Mouse (Mus musculus): Measurements from ENCODE around the gene Il18r1. TPM values are rescaled to one million over a fixed set of nuclear protein-coding genes. Genes with fewer than 3 reads are reported as not detected.

The Il18r1 gene
- polyA plus RNA-seq, 1 experiment from 2014 or later, result 0.50 TPM

GRCm38 (mm10) chr1:40494594-40494993 lies 29.2 kb downstream of the Il18r1 start:
- Histone ChIP-seq H3K36me3 (ENCODE audit: insufficient read depth) (no peaks in the 10 kb centered on the region), H3K4me3 (ENCODE audit: low read depth, low read length) (no peak overlapping the region), H3K27me3 (ENCODE audit: insufficient read depth, low read length) (no peaks in the 10 kb centered on the region), H3K4me2 (no peak overlapping the region), H3K27ac (ENCODE audit: low read depth) (no peak overlapping the region), H3K9ac (no peak overlapping the region), H3K9me3 (ENCODE audit: low read depth, low read length) (no peaks in the 10 kb centered on the region), H3K4me1 (ENCODE audit: insufficient read depth) (no peaks in the 10 kb centered on the region)
- ATAC-seq (ENCODE audit: insufficient read depth) (no peak), DNase-seq (no peak)
- WGBS, result 77% methylated on average over 4 of the region's 4 CpGs
- TF ChIP-seq CTCF (IDR thresholded peaks at IDR 0.05; ENCODE audit: low read depth), result no peak

- ATAC-seq (ENCODE audit: insufficient read depth) (no peak), DNase-seq (no peak)
- Histone ChIP-seq H3K4me2 (no peak overlapping the region), H3K9ac (no peak overlapping the region), H3K9me3 (ENCODE audit: low read depth, low read length) (no peaks in the 10 kb centered on the region), H3K4me3 (ENCODE audit: low read depth, low read length) (no peak overlapping the region), H3K27me3 (ENCODE audit: insufficient read depth, low read length) (no peaks in the 10 kb centered on the region), H3K4me1 (ENCODE audit: insufficient read depth) (no peaks in the 10 kb centered on the region), H3K27ac (ENCODE audit: low read depth) (no peak overlapping the region), H3K36me3 (ENCODE audit: insufficient read depth) (no peaks in the 10 kb centered on the region)
- TF ChIP-seq CTCF (IDR thresholded peaks at IDR 0.05; ENCODE audit: low read depth), result no peak
- WGBS, result 62% methylated on average over 1 of the region's 1 CpGs
Observed at GRCm38 (mm10) chr1:40499708-40500107, 34.4 kb downstream of the Il18r1 start.

- no peaks in the 10 kb centered on the region for H3K9me3 ChIP-seq (ENCODE audit: low read depth, low read length)
- no peak for DNase-seq
- H3K36me3 ChIP-seq (ENCODE audit: insufficient read depth), result no peaks in the 10 kb centered on the region
- no peak overlapping the region for H3K4me2 ChIP-seq
- ATAC-seq (ENCODE audit: insufficient read depth), result no peak
- H3K27me3 ChIP-seq (ENCODE audit: insufficient read depth, low read length), result no peaks in the 10 kb centered on the region
- H3K27ac ChIP-seq (ENCODE audit: low read depth), result no peak overlapping the region
- no peak overlapping the region for H3K9ac ChIP-seq
- TF ChIP-seq CTCF (IDR thresholded peaks at IDR 0.05; ENCODE audit: low read depth), result no peak
- no peaks in the 10 kb centered on the region for H3K4me1 ChIP-seq (ENCODE audit: insufficient read depth)
- H3K4me3 ChIP-seq (ENCODE audit: low read depth, low read length), result no peak overlapping the region
- WGBS, result 80% methylated on average over 4 of the region's 4 CpGs
Observed at GRCm38 (mm10) chr1:40501126-40501525, 35.8 kb downstream of the Il18r1 start.

- Histone ChIP-seq H3K4me2 (no peak overlapping the region), H3K36me3 (ENCODE audit: insufficient read depth) (no peaks in the 10 kb centered on the region), H3K9me3 (ENCODE audit: low read depth, low read length) (no peaks in the 10 kb centered on the region), H3K4me3 (ENCODE audit: low read depth, low read length) (no peak overlapping the region), H3K9ac (no peak overlapping the region), H3K27ac (ENCODE audit: low read depth) (no peak overlapping the region), H3K4me1 (ENCODE audit: insufficient read depth) (no peaks in the 10 kb centered on the region), H3K27me3 (ENCODE audit: insufficient read depth, low read length) (no peaks in the 10 kb centered on the region)
- DNase-seq (no peak), ATAC-seq (ENCODE audit: insufficient read depth) (no peak)
- TF ChIP-seq CTCF (IDR thresholded peaks at IDR 0.05; ENCODE audit: low read depth), result no peak
- WGBS, result 80% methylated on average over 11 of the region's 11 CpGs
Observed at GRCm38 (mm10) chr1:40501546-40502398, 36.4 kb downstream of the Il18r1 start.

- Histone ChIP-seq H3K4me3 (ENCODE audit: low read depth, low read length) (no peak overlapping the region), H3K4me1 (ENCODE audit: insufficient read depth) (no peaks in the 10 kb centered on the region), H3K36me3 (ENCODE audit: insufficient read depth) (no peaks in the 10 kb centered on the region), H3K4me2 (no peak overlapping the region), H3K27ac (ENCODE audit: low read depth) (no peak overlapping the region), H3K27me3 (ENCODE audit: insufficient read depth, low read length) (no peaks in the 10 kb centered on the region), H3K9ac (no peak overlapping the region), H3K9me3 (ENCODE audit: low read depth, low read length) (no peaks in the 10 kb centered on the region)
- DNase-seq, result no peak
- WGBS, result 62% methylated on average over 5 of the region's 5 CpGs
- no peak for TF ChIP-seq CTCF (IDR thresholded peaks at IDR 0.05; ENCODE audit: low read depth)
- no peak for ATAC-seq (ENCODE audit: insufficient read depth)
Observed at GRCm38 (mm10) chr1:40504548-40504947, 39.2 kb downstream of the Il18r1 start.

- Histone ChIP-seq H3K9ac (no peak within 1 kb of the TSS), H3K36me3 (ENCODE audit: insufficient read depth) (no peaks in the 10 kb centered on the region), H3K9me3 (ENCODE audit: low read depth, low read length) (no peaks in the 10 kb centered on the region), H3K27me3 (ENCODE audit: insufficient read depth, low read length) (no peaks in the 10 kb centered on the region), H3K4me1 (ENCODE audit: insufficient read depth) (no peaks in the 10 kb centered on the region), H3K27ac (ENCODE audit: low read depth) (no peak within 1 kb of the TSS), H3K4me3 (ENCODE audit: low read depth, low read length) (no peak within 1 kb of the TSS), H3K4me2 (no peak within 1 kb of the TSS)
- 58% methylated on average over 9 of the region's 9 CpGs for WGBS
- TF ChIP-seq CTCF (IDR thresholded peaks at IDR 0.05; ENCODE audit: low read depth), result no peak
- no peak for DNase-seq
- ATAC-seq (ENCODE audit: insufficient read depth), result no peak
Observed at GRCm38 (mm10) chr1:40514851-40515585, 49.7 kb downstream of the Il18r1 start, which contains the start of gene Il18rap. Gene Il18rap, plus strand, starts transcription at chr1:40515362.

- no peak overlapping the region for H3K27ac ChIP-seq (ENCODE audit: low read depth)
- H3K9ac ChIP-seq, result no peak overlapping the region
- H3K9me3 ChIP-seq (ENCODE audit: low read depth, low read length), result no peaks in the 10 kb centered on the region
- no peaks in the 10 kb centered on the region for H3K27me3 ChIP-seq (ENCODE audit: insufficient read depth, low read length)
- ATAC-seq (ENCODE audit: insufficient read depth) (no peak), DNase-seq (no peak)
- WGBS, result 92% methylated on average over 6 of the region's 6 CpGs
- no peaks in the 10 kb centered on the region for H3K4me1 ChIP-seq (ENCODE audit: insufficient read depth)
- no peaks in the 10 kb centered on the region for H3K36me3 ChIP-seq (ENCODE audit: insufficient read depth)
- no peak for TF ChIP-seq CTCF (IDR thresholded peaks at IDR 0.05; ENCODE audit: low read depth)
- no peak overlapping the region for H3K4me3 ChIP-seq (ENCODE audit: low read depth, low read length)
- no peak overlapping the region for H3K4me2 ChIP-seq
Observed at GRCm38 (mm10) chr1:40516364-40516763, 51.0 kb downstream of the Il18r1 start.

All from lung, embryonic 14.5 days (tissue).